Mouse (Mus musculus) T-helper 1 cell (primary cell): ENCODE measurements around the gene Olfr1362.

Experiments used
- in situ Hi-C: fragments of 300-600 bp; cut with MboI, MseI; formaldehyde crosslinking; loops from one replicate; pipeline ENCODE4 v1.15.1; 2025; ENCODE audit warnings: high pct_unique_total_duplicates

The Olfr1362 gene

DNA sequence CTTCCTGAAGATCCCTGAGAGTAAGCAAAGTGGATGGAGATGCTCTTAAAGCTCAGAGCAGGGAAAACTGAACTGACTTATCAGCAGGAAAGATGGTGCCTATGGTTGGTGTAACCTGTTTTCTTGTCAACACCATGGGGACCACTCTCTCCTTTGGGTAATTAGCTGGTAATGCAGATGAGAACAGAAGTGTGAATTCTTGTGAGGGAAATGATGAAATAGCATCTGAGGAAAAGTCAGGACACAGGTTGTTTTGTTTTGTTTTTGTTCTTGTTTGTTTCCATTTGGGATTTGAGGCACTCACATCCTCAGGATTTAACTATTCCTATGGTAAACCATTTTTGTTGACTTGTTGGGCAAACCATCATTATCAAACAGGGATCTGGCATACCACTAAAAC is at the start of gene Olfr1362:
TSS of gene Olfr1362 (minus strand) at position 101 of the 400 bp plus-strand sequence.
- in situ Hi-C loops = no loop called here

DNA sequence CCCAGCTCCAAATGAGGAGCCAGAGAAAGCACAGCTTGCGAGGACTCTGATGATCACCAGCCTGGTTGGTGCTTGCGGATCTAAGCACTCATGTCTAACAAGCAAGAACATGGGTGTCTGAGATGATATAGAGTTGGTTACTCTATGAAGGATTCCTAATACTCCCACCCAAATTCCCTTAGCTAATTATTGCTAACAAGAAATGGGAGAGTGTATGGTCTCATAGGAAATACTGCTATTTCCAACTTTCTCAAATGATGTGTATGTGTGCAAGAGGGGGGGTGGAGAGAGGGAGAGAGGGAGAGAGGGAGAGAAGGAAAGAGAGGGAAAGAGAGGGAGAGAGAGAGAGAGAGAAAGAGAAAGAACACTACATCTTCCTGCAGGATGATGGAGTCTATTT is 49.5 kb upstream of the Olfr1362 start, which contains the start of gene Olfr1361:
TSS of gene Olfr1361 (minus strand) at position 101 of the 400 bp plus-strand sequence.
- in situ Hi-C loops = no loop called here

DNA sequence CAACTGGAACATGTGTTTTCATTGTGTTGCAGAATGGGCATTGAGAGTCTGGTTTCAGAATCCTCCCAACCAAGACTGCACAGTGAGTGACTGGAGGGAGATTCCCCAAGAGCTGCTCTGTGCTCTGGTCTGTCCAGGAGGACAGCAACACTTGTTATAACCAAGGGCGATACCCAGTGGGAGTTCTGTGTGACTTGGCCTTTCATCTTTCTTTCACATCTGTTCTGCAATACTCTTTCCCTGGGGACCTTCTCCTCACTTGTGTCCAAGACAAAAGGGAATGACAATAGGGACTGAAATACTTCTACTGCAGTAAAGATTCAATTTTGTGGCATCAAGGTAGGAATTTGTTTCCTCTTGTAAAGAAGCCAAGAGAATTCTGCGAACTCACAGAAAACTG is 28.6 kb upstream of the Olfr1362 start, which contains the start of gene Olfr11:
TSS of gene Olfr11 (minus strand) at position 101 of the 400 bp plus-strand sequence.
- in situ Hi-C loops = no loop called here

GRCm38 (mm10) chr13:21591618-21592017 is 22.2 kb downstream of the Olfr1362 start:
- in situ Hi-C loops = no loop called here

DNA sequence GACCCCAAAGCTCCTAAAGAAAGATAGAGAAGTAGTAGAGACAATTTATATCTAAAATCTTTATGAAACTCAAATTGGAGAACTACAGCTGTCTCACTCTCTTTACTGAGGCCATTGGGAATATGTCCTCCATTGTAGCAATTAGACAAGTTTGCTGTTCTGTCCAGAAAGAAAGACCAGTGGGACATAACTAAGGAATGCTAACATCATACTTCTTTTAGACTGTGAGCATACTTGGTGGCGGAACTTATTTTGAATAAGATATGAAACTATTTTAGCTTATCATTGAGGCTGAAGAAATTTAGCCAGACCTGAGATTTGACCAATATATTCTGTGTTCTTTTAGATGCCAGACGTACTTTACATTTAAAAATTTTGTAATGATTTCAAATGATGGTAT is 32.2 kb downstream of the Olfr1362 start, which contains the start of gene Olfr1364:
TSS of gene Olfr1364 (minus strand) at position 101 of the 400 bp plus-strand sequence.
- in situ Hi-C loops = no loop called here
